Mouse (Mus musculus) layer of hippocampus, postnatal 36 days (tissue): Measurements from ENCODE around the gene Vps36. TPM values are rescaled to one million over a fixed set of nuclear protein-coding genes. Genes with fewer than 3 reads are reported as not detected.

ENCODE experiments used
- DNase-seq, 2 experiments: peaks; one replicate each; pipeline ENCODE4 v3.0.0; 2022
- total RNA-seq, 2 experiments: library from RNA; stranded (reverse); gene quantifications; 2 replicates each; pipeline ENCODE4 v1.2.3; 2021

Gene Vps36
- total RNA-seq: 10 to 100 TPM; 26.5 to 30.9 TPM

DNA sequence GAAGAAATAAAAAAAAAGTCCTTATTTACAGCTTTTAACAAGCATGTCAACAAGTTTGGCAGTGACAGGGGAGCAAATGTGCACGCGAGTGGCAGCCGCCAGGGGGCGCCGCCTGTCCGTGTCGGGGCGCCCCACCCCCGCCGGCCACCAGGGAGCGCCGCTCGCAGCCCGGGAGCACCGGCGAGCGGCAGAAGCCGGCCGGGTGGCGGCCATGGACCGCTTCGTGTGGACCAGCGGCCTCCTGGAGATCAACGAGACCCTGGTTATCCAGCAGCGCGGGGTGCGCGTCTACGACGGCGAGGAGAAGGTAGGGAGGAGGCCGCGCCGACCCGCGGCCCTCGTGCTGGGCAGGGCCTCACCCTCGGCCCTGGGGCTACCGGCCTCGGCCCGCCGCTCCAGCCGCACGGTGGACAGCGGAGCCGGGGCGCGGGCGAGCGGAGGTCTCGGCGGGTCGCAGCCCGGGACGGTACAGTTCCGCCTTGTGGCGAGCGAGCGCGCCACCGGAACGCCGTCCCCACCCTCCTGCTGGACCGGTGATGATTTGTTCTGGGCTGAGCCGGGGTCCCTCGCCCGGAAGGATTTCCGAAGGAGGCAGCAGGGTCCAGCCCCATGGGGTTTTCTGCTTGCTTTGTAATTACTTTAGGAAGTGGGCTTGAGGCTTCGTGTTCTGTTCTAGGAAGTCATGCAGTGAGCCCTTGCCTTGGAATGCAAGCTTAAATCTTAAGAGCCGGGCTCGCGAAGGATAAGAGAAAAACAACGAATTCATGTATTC, at the start of gene Vps36:
Gene Vps36 (plus strand): TSS at position 150 of the 772 bp plus-strand sequence.
- peak; percentile 87 to 88 for DNase-seq

DNA sequence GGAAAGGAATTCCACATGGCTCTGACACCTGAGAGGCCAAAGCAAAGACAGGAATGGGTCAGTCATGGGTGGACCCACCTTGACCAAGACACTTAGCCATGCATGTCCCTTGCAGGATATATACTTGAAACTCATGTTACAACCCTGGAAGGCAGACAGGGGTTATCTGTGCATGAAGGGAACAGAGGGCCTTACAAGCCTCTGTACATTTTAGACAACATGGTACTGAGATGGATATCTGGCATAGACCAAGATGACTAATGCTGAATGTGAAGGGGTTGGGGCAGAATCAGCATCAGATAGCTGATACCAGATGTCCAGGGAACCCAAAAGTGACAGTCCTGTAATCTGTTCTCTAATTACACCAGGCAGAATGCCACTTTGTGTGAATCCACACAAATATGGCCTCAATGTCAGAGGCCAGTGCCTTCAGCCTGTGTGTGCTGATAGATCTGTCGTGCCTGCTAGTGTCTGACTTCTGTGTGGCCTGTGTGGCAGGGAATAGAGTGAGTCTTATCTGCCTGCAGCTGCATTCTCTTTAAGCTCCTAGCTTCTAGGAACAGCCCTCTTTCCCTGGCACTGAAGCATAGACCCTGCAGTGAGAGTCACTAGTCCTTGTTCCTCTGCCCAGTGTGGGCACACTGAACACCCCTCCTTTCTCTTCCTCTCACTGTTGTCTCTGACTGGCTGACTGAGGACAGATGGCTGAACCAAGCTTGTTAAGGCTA, 48.7 kb upstream of the Vps36 start:
- DNase-seq: no peak

DNA sequence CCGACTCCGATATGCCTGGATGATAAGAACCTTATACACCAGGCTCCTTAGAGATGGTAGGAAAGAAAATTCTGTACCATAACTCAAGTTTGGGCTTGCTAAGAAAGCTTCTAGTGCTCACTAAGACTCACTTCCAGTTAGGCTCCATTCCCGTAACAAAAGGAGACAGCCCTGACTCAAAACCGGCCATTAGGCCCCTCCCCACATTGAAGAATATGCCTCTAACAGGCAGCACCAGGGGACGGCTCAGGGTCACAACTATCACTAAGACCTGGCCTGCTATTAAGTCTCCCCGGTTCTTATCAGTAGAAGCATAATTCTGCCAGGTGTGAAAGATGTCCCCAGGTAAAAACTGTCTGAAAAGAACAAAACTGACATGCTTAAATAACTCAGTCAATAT, 46.8 kb upstream of the Vps36 start:
- no peak for DNase-seq

DNA sequence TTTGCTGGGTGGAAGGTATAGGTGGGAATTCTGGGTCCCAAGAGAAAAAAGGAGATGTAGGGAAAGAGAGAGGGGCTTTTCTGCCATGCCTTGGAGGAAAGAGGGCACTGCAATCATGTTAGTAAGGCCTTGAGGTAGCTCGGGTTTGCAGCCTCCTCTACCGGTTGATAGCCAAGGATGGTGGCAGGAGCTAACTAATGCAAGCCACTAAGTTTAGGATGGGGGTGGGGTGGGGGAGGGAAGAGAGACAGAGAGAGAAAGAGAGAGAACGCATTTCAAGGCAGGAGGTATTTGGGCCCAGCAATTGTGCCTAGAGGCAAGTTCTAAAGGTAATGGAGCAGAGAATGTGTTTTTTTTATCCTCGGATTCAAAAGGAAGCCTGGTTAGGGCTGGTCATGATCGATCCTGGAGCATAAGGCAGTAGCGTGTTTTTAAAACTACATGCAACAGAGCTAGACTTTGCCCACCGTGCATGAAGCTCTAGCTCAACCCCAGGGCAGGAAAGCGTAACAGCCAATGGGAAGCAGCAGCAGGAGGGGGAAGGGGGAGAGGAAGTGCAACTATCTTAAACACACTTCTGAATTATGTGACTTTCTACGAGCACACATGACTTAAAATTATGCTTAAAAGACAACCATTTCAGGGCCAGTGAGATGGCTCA, 44.8 kb upstream of the Vps36 start:
- no peak for DNase-seq

DNA sequence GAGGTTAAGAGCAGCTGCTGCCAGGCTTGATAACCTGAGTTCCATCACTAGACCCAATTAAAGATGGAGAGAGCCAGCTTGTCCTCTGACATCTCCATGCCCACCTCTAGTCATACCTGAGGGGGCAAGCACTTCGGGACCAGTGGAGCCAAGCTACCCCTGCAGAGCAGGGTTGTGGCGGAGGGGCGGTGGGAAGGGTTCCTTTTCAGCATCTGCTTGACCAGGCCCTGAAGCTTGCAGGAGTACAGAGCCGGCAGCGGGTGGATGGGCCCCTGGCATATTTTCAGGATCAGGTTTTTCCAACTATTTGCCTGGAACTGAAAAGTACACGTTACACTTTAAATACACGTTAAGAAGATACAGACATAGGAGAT, 44.3 kb upstream of the Vps36 start:
- DNase-seq: no peak

DNA sequence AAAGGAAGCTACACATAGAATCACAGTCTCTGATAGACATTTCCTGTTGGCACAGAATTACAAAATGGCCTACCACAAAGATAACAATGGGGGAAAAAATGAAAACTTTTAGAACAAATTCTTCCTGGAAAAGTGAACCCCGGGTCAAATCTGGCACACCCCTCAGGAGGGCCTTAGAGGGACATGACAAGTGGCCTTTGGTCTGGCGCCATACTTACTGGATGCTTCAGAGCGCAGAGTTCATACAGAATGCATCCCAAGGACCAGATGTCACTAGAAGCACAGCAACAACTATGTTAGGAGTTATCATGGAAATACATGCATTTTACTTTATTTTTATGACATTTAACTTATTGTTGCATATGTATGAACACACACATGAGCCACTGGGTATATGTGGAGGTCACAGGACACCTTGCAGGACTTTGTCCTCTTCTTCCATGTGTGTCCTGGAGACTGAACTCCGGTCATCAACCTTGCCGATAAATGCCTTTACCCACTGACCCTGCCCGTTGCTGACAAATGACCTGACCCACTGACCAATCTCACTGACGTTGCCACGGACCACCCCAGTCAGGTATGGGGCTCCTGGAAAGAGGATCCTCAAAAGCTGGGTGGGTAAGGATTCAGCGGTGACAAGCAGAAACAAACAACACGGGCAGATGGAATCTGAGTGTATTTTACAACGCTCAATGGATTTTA, 42.8 kb upstream of the Vps36 start:
- DNase-seq: no peak

DNA sequence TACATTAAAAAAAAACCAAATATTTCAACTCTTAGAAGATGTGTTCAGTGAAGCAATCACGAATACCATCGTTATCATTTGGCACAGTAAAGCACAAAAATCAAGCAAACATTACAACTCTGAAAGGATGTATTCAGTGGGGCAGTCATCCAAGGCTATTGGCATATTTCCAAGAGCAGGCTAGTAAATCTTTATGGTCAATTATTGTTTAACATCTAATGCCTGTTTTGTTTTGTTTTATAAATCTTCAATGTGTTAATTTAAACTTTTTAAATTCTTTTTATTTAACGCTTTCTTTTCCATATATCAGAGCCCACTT, 42.3 kb upstream of the Vps36 start:
- DNase-seq: no peak

DNA sequence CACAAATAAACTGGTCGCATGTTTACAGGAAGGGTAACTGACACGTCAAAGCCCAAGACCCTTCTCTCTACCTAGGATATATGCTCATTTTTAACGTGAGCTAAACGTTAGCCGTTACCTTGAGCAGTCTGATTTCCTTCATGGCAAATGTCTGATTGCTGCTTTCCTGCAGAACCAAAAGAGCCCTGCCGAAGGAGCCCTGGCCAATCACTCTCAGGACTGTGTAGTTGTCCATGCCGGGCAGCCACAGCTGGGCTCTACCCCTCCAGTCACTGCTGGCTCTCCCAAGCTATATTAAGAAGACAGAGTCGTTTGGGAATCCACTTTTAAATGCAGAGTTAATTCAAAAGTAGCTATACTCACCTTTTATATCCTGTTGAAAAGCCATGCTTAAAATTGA, 30.4 kb upstream of the Vps36 start:
- DNase-seq: no peak

DNA sequence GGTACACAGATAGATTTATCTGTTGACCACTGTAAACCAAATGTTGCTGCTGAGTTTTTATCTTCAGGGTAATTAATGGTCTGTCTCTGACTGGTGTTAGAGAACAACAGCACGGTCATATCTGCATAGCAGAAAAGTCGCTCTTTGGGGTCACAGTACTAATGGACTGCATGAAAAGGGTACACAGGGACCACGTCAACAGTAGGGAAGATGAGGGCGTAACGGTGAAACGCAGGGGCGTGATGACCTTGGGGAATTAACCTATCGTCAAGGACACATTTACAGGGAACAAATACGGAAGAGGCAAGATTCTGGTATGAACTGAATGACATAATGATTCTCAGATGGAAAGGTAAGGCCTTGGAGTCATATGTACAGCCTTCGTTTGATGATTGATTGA, 28.2 kb upstream of the Vps36 start:
- DNase-seq: no peak

DNA sequence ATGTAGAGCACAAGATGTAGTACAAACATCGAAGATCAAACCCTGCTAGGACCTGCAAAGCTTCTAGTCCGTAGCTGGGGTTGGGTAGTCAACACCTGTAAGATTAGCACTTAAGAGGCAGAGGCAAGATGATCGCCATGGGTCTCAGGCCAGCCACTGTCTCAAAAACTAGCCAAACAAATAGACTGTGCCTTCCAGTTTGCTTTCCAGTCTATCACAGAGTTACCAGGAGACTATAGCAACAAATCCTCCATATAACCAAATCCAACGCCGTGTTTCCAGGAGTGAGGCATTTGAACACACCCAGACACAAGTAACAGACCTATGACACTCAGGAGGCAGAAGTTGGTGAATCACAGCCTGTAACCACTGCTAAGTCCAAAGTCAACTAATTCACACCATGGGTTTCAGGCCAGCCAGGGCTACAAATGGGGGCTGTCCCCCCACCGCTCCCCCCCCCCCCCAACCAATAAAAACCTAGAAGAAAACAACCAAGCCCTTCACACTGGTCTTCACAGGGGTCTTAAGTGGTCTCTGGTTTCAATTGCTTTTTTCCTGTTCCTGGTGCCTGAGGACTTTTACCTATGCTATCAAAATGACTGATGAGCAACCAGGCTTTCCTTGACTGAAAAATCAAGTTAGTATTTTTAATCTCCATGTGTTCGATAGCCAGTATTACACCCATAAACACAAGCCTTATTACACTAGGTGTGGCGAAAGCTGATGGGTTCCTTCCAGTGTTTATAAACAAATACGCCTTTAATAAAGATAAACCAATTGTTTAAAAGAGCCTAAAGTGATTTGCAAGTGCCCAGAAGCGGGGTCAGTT, 27.1 kb upstream of the Vps36 start:
- no peak for DNase-seq

DNA sequence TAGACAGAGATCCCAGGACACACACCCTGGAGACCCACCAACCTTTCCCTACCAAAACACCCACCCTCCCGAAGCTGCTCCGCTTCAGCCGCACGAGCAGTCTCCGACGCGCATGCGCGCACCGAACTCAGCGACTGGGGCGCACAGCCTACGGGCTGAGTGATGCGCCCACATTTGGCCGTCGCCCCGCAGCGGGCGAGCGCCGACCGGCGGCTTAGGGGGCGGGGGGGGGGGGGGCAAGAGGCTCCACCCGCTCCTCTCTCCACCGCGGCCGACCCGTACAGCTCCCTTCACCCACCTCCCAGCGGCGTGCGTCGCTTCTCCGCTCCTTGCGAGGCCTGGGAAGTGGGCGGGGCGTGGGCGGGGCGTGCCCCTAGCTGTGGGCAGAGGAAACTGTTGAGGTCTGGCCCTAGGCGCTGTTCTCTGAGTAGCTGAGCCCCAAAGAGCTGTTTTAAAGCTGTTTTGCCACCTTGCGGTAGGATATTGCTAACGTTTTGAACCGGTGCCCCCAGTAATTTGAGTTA, 26.5 kb upstream of the Vps36 start, which contains the start of gene Nek3:
Gene Nek3 (minus strand): TSS at position 356 of the 524 bp plus-strand sequence.
- peak; percentile 73 to 75 for DNase-seq

DNA sequence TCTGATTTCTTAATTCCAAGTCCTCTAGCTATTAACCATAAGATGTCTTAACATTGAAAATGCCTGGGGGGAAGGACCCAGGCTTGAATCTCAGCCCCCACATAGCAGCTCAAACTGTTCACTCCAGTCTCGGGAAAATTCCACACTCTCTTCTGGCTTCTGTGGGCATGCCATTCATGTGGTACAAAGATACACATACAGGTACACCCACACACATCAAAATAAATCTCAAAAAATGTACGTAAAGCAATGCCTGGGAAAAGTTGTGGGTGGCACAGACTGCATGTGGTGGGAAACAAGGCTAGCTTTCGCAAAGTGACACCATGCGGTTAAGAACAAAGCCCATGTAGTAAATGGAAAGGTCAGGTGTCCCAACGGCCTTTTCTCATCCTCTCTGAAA, 23.4 kb upstream of the Vps36 start:
- DNase-seq: no peak

DNA sequence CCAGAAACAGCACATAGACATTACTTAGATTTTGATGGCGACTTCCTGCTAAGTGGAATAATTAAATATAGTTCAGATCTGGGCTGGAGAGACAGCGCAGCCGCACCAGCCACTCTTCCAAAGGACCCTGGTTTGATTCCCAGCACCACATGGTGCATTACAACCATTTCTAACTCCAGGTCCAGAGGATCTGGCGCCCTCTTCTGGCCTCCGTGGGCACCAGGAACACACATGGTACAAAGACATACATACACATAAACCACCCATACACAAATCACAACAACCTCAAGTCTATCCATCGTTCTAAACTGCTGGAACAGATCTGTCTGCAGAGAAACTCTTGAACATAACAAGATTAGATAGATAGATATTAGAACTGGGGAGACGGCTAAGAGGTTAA, 16.6 kb upstream of the Vps36 start:
- DNase-seq: no peak

DNA sequence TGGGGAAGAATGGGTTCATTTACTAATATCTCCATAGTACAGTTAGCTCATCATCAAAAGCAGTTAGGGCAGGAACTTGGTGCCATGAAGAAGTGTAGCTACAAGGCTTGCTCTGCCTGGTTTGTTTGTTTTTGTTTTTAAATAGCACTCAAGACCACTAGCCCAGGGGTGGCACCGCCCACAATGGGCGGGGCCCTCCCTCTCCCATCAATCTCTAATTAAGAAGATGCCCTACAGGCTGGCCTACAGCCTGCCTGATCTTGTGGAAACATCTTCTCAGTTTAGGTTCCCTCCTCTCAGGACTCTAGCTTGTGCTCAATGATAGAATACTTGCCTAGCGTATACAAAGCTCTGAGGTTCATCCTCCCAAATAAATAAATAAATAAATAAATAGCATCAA, 7.7 kb upstream of the Vps36 start:
- no peak for DNase-seq

DNA sequence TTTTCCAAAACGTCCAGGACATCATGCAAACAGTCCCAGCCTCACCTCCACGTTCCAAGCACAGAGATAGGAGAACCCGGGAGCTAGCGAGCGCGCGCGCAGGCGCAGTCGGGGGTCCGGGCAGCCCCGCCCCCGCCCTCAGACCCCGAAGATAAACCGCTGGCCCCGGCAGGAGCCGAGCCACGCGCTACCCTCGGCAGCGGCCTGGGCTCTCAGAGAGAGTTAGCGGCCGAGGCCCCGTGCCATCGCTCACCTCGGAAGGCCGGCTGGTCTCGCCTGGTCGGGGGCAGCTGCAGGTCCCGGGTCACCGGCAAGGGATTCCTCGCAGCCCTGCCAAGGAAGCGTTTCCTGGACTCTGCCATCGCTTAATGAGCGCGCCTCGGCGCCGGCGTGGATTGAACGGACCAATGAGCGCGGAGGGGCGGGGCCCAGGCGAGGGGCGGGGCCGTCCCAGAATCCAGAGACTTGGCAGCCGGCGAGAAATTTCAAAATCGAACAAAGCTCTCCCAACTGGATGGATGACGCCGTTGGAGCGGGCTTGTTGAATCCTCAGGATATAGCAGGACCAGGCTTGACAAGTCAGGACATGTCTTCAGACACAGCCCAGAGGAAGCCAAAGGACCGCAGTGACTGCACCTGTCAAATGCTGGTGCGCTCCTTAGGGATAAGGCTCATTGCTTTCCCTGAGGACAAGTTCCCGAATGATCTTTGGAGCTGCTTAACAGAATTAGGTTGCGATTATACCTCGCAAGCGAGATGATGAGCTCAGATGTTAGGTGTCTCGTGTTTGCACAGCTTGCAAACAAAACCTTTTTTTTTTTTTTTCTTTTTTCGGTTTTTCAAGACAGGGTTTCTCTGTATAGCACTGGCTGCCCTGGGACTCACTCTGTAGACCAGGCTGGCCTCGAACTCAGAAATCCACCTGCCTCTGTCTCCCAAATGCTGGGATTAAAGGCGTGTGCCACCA, 6.9 kb upstream of the Vps36 start, which contains the start of gene Ckap2:
Gene Ckap2 (minus strand): TSS at position 389 of the 967 bp plus-strand sequence.
- peak; percentile 78 to 81 for DNase-seq

DNA sequence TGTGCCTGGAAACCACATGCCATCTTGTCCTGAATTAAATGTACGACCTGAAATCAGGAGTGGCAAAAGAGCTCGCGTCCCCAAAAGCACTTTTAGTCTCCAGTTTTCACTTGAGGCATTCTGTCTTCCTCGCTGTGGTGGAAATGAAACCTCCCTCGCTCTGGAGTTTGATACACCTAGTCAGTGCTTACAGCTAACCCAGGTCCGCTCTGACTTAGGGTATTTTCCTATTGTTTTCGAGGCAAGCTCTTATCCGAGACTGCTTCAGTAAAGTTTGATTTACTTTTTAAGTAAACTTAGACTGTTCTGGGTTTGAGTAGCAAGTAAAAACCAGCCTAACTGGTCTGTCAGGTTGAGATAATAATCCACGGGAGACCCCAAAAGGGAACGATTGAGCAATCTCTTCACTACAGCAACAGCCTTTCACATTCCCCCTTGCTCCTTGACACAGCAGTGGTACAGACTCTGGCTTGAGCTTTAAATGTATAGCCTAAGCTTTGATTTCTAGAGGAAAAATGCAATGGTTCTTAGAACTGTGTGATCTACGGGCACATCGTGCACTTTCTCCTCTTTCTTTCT, 912 bp downstream of the Vps36 start:
- DNase-seq: no peak

DNA sequence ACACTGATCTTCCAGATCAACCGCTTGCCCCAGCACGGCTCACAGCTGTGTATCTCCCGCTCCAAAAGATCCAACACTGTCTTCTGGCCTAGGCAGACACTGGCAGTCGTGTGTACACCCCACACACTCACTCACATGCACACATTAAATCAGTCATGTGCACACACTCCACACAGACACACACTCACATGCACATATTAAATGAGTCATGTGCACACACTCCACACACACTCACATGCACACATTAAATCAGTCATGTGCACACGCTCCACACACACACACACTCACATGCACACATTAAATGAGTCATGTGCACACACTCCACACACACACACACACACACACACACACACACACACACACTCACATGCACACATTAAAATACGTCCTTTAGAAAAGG, 5.3 kb downstream of the Vps36 start:
- no peak for DNase-seq

DNA sequence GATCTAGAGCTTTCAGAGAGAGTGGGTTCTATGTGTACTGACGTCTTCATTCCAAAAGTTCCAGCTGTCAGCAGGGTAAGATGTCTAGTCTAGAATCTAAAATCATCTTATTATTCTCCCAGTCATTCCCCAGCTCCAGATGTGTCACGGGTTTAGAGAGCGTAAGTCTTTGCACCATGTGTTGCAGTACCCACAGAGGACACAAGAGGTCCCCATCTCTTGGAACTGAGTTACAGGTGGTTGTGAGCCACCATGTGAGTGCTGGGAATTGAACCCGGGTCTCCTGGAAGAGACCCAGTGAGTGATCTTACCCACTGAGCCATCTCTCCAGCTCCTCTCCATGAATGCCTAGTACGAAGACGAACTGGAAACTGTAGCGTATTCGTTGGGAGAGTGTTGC, 6.9 kb downstream of the Vps36 start:
- DNase-seq: no peak

DNA sequence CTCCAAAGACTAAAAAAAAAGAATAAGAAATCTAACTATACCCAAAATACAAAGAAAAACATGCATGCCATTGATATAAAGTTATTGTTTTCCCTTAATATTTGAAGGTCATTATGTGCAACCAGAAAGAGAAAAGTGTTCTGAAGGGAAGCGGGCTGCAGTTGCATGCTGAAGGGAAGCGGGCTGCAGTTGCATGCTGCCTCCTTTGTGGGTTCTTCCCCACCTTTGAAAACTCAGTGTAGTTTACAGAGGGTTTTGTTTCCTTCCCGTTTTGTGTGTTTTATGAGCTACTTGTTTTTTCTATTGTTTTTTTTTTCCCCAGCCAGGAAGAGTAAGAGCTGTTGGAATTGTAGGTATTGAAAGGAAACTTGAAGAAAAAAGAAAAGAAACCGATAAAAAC, 14.9 kb downstream of the Vps36 start:
- DNase-seq: no peak

DNA sequence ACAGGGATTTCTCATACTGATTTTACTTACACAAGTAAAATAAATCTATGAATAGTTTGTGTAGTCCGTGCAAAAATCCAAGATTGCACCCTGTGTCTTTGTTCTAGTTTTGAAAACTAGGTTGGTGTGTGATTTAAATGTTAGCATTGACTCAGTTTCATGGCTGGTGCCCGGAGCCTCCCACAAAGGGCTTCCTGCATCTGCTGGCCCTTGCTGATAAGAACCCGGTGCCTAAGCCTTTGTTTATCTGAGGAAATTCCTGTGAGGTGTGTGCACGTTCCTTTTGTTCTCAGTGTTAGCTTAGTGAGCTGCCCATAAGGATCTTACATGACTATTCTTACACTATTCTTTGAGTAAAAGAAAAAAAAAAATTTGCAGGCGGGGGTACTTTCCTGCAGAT, 16.4 kb downstream of the Vps36 start:
- no peak for DNase-seq
